Mouse (Mus musculus): ENCODE data around the gene Zbtb21. TPM values are rescaled to one million over a fixed set of nuclear protein-coding genes. Genes with fewer than 3 reads are reported as not detected.
"Not testable (repeated sequence)": the region's sequence is repeated elsewhere in the genome, so short reads cannot be mapped to it uniquely, and the experiment has no call there.

Gene Zbtb21
- polyA plus RNA-seq, 1 experiment = 14.7 TPM

GRCm38 (mm10) chr16:97958401-97958973 lies 3.9 kb downstream of the Zbtb21 start:
- peaks cover 6% of the 10 kb centered on the region; the same call in 1 of the 2 replicates for H3K4me1 ChIP-seq (ENCODE audit: control insufficient read depth, insufficient read depth, insufficient read length, low read length)
- no peak overlapping the region for H3K27ac ChIP-seq (replicated peaks; ENCODE audit: low read depth, low read length)

DNA sequence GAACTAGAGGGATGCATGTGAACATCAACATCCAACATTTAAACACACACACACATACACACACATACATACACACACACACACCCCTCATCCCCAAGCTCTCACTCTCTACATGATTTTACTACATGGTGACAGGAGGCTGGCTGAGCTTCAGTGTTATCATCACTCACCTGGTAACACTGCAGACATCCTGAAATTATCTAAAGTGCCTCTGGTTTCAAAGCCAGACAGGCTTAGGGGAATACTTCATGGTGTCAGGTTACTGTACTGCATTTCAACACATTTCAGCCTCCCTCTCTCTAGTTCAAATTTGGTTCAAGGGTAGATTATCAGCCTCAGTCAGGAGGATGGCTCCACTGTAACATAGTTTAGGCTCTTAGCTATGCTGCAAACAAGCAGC lies 4.8 kb downstream of the Zbtb21 start:
- Histone ChIP-seq H3K4me1 (ENCODE audit: control insufficient read depth, insufficient read depth, insufficient read length, low read length) (peaks cover 6% of the 10 kb centered on the region; the same call in 1 of the 2 replicates), H3K27ac (replicated peaks; ENCODE audit: low read depth, low read length) (no peak overlapping the region), H3K4me3 (ENCODE audit: insufficient read depth, low read depth, low read length) (no peak overlapping the region)

More at GRCm38 (mm10) chr16:97958401-97958973, 3.9 kb downstream of the Zbtb21 start:
- H3K4me3 ChIP-seq (ENCODE audit: insufficient read depth, low read depth, low read length) = no peak overlapping the region

- Histone ChIP-seq H3K4me3 (ENCODE audit: insufficient read depth, low read depth, low read length) (no peak overlapping the region), H3K27ac (replicated peaks; ENCODE audit: low read depth, low read length) (no peak overlapping the region), H3K4me1 (ENCODE audit: control insufficient read depth, insufficient read depth, insufficient read length, low read length) (peaks cover 4% of the 10 kb centered on the region; the same call in 1 of the 2 replicates)
Observed at GRCm38 (mm10) chr16:97956011-97956410, 6.4 kb downstream of the Zbtb21 start.

- Histone ChIP-seq H3K4me1 (ENCODE audit: control insufficient read depth, insufficient read depth, insufficient read length, low read length) (peaks cover 4% of the 10 kb centered on the region; the same call in 1 of the 2 replicates), H3K27ac (replicated peaks; ENCODE audit: low read depth, low read length) (no peak overlapping the region), H3K4me3 (ENCODE audit: insufficient read depth, low read depth, low read length) (no peak overlapping the region)
Observed at GRCm38 (mm10) chr16:97953300-97953699, 9.1 kb downstream of the Zbtb21 start.

DNA sequence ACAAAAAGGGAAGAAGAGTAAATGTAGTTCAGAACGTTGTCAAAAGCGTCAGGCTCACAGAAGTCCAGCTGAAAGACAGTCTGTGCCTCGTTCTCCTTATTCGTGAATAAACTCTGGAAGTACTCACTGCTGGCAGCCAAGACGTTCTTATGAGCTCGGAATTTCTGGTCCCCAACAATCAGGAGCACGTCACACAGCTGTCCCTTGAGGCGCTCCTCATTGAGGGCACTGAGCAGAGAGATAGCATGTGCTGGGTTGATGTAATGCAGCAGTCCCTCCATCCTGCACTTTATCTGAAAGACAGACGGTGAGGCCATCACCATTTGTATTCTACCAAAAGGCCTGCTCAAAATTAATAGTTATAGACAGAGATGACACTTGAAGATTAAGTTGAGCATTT lies 9.6 kb downstream of the Zbtb21 start:
- Histone ChIP-seq H3K27ac (replicated peaks; ENCODE audit: low read depth, low read length) (no peak overlapping the region), H3K4me3 (ENCODE audit: insufficient read depth, low read depth, low read length) (no peak overlapping the region), H3K4me1 (ENCODE audit: control insufficient read depth, insufficient read depth, insufficient read length, low read length) (peaks cover under 1% of the 10 kb centered on the region; the same call in 1 of the 2 replicates)

DNA sequence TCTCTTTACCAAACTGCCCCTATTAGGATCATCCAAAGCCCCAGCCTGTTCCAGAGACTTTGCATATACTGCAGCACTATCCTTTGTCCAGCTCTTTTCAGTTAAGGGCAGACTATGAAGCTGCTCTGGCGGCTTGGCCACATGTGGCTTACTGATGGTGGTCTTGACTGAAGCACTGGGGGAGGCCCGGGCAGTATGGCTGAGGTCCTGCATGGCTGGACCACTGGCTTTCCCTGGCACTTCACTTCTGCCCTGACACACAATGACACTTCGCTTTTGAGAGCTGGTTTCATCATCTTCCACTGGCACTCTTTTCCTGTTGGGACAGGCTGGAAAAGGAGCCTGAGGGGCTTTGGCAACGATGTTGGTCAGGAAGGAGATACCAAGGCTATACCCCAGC lies 10.1 kb downstream of the Zbtb21 start:
- Histone ChIP-seq H3K4me3 (ENCODE audit: insufficient read depth, low read depth, low read length) (no peak overlapping the region), H3K27ac (replicated peaks; ENCODE audit: low read depth, low read length) (no peak overlapping the region), H3K4me1 (ENCODE audit: control insufficient read depth, insufficient read depth, insufficient read length, low read length) (no peaks in the 10 kb centered on the region)

GRCm38 (mm10) chr16:97950061-97950460 lies 12.4 kb downstream of the Zbtb21 start:
- Histone ChIP-seq H3K4me1 (ENCODE audit: control insufficient read depth, insufficient read depth, insufficient read length, low read length) (no peaks in the 10 kb centered on the region), H3K4me3 (ENCODE audit: insufficient read depth, low read depth, low read length) (no peak overlapping the region), H3K27ac (replicated peaks; ENCODE audit: low read depth, low read length) (no peak overlapping the region)

- H3K4me1 ChIP-seq (ENCODE audit: control insufficient read depth, insufficient read depth, insufficient read length, low read length) = no peaks in the 10 kb centered on the region
- H3K4me3 ChIP-seq (ENCODE audit: insufficient read depth, low read depth, low read length) = no peak overlapping the region
- H3K27ac ChIP-seq (replicated peaks; ENCODE audit: low read depth, low read length) = no peak overlapping the region
Observed at GRCm38 (mm10) chr16:97948836-97949235, 13.6 kb downstream of the Zbtb21 start.

GRCm38 (mm10) chr16:97946993-97947392 lies 15.4 kb downstream of the Zbtb21 start:
- not testable (repeated sequence) for H3K4me3 ChIP-seq (ENCODE audit: insufficient read depth, low read depth, low read length); H3K27ac ChIP-seq (replicated peaks; ENCODE audit: low read depth, low read length); H3K4me1 ChIP-seq (ENCODE audit: control insufficient read depth, insufficient read depth, insufficient read length, low read length)

DNA sequence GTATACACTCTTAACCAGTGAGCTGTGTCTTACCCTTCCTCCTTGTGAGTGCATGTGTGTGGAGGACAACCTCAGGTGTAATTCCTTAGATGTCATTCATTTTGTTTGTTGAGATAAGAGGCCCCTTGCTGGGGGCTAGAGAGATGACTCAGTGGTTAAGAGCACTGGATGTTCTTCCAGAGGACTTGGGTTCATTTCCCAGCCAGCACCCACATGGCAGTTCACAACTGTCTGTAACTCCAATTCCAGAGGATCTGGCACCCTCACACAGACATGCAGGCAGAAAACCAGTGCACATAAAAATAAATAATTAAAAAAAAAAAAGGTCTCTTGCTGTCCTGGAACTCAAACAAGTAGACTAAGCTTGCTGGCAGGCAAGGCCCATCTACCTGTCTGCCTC lies 20.6 kb downstream of the Zbtb21 start:
- Histone ChIP-seq H3K4me3 (ENCODE audit: insufficient read depth, low read depth, low read length) (no peak overlapping the region), H3K27ac (replicated peaks; ENCODE audit: low read depth, low read length) (no peak overlapping the region), H3K4me1 (ENCODE audit: control insufficient read depth, insufficient read depth, insufficient read length, low read length) (no peaks in the 10 kb centered on the region)

GRCm38 (mm10) chr16:97940471-97940973 lies 21.9 kb downstream of the Zbtb21 start:
- Histone ChIP-seq H3K4me3 (ENCODE audit: insufficient read depth, low read depth, low read length) (no peak overlapping the region), H3K27ac (replicated peaks; ENCODE audit: low read depth, low read length) (no peak overlapping the region), H3K4me1 (ENCODE audit: control insufficient read depth, insufficient read depth, insufficient read length, low read length) (no peaks in the 10 kb centered on the region)

DNA sequence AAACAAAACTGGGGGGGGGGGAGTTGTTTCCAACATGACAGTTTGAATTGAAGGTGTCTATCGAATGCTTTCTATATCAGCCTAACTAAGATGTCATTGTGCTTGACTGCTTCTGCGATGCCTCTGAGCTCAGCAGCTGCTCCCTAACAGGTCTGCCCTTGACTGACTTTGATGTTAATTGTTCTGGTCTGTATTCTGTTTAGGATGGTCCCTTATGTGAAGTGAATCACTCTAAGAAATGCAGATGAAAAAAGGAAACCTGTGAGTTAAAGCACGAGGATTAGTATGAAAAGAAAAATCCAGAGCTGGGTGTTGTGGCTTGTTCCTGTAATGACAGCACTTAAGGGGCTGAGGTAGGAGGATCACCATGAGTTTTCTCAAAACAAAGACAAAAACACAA lies 26.6 kb downstream of the Zbtb21 start:
- Histone ChIP-seq H3K27ac (replicated peaks; ENCODE audit: low read depth, low read length) (no peak overlapping the region), H3K4me3 (ENCODE audit: insufficient read depth, low read depth, low read length) (no peak overlapping the region), H3K4me1 (ENCODE audit: control insufficient read depth, insufficient read depth, insufficient read length, low read length) (no peaks in the 10 kb centered on the region)

- Histone ChIP-seq H3K4me3 (ENCODE audit: insufficient read depth, low read depth, low read length) (no peak overlapping the region), H3K27ac (replicated peaks; ENCODE audit: low read depth, low read length) (no peak overlapping the region), H3K4me1 (ENCODE audit: control insufficient read depth, insufficient read depth, insufficient read length, low read length) (peaks cover 3% of the 10 kb centered on the region; the same call in 1 of the 2 replicates)
Observed at GRCm38 (mm10) chr16:97930231-97930630, 32.2 kb downstream of the Zbtb21 start.

DNA sequence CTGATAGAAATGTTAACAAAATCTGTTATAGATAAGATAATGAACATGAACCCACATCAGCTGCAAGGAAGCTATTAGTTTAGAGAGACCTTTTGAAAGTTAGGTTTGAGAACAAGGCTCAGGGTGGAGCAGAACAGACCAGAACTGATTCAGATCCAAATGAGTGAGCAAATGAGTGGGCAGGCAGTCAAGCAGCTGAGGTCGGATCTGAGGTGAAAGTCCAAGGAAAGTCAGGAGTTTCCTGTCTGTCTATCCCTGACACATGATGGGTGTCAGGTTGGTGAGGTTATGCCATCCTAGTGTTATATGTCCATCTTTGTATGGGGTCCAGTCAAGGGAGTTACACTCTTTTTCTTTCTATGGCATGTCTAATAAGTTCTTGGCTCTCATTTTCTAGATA lies 32.9 kb downstream of the Zbtb21 start:
- Histone ChIP-seq H3K27ac (replicated peaks; ENCODE audit: low read depth, low read length) (no peak overlapping the region), H3K4me1 (ENCODE audit: control insufficient read depth, insufficient read depth, insufficient read length, low read length) (peaks cover 3% of the 10 kb centered on the region; the same call in 1 of the 2 replicates), H3K4me3 (ENCODE audit: insufficient read depth, low read depth, low read length) (no peak overlapping the region)

GRCm38 (mm10) chr16:97927331-97927938 lies 35.0 kb downstream of the Zbtb21 start:
- Histone ChIP-seq H3K27ac (replicated peaks; ENCODE audit: low read depth, low read length) (no peak overlapping the region), H3K4me1 (ENCODE audit: control insufficient read depth, insufficient read depth, insufficient read length, low read length) (peaks cover 3% of the 10 kb centered on the region; the same call in 1 of the 2 replicates), H3K4me3 (ENCODE audit: insufficient read depth, low read depth, low read length) (no peak overlapping the region)

GRCm38 (mm10) chr16:97926381-97926780 lies 36.0 kb downstream of the Zbtb21 start:
- Histone ChIP-seq H3K4me3 (ENCODE audit: insufficient read depth, low read depth, low read length) (no peak overlapping the region), H3K4me1 (ENCODE audit: control insufficient read depth, insufficient read depth, insufficient read length, low read length) (peaks cover 3% of the 10 kb centered on the region; the same call in 1 of the 2 replicates), H3K27ac (replicated peaks; ENCODE audit: low read depth, low read length) (no peak overlapping the region)

Measured in brown adipose tissue, adult 24 weeks (tissue).